Mouse (Mus musculus) right cerebral cortex, postnatal 36 days (tissue): Measurements from ENCODE around the gene Ptprd.

Source experiments
- DNase-seq, 2 experiments: peaks; one replicate each; pipeline ENCODE4 v3.0.0; 2022; ENCODE audit warnings: low spot score in 2 of 2, mixed read lengths in 1 of 2

The Ptprd gene

GRCm38 (mm10) chr4:76652971-76653370 lies 1558.8 kb downstream of the Ptprd start:
- no peak for DNase-seq

- DNase-seq, result peak in 1 of 2 experiments; percentile 13
Observed at GRCm38 (mm10) chr4:76621740-76622139, 1590.0 kb downstream of the Ptprd start.

DNA sequence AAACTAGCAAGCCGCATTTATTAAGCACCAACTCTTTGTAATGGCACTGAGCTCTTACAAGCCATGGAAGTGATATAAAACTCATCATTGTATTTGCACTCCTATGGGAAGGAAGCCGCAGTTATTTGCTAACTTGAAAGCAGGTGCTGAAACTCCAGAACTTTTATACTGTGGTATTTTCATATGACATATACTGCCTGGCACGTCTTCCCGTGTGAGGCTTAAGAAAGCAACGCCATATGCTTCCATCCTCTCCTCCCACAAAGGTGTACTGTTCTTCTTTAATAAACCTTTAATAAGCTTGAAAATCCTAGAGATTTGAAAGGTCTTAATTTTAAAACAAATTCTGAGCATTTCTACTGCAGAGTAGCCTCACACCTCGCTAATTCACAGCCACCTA lies 1595.1 kb downstream of the Ptprd start:
- no peak for DNase-seq

- peak; percentile 16 to 18 for DNase-seq
Observed at GRCm38 (mm10) chr4:76608246-76608645, 1603.5 kb downstream of the Ptprd start.

DNA sequence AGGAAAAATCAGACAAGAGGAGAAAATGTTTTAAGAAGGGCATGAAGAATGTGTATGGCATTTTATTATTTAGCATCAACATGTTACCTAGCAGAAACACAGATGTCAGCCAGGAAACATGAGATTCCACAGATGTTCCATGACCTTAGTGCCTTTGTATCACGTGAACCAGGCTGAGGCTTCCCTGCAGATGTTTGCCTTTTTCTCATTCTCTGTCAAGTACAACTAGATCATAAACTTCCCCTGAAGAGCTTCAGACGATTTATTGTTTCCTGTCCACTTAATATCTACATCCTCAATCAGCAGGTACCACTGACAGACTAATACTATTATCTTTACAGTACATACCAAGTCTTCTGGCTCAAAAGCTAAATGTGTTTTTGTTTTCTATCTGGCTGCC lies 1605.0 kb downstream of the Ptprd start:
- DNase-seq, result no peak

DNA sequence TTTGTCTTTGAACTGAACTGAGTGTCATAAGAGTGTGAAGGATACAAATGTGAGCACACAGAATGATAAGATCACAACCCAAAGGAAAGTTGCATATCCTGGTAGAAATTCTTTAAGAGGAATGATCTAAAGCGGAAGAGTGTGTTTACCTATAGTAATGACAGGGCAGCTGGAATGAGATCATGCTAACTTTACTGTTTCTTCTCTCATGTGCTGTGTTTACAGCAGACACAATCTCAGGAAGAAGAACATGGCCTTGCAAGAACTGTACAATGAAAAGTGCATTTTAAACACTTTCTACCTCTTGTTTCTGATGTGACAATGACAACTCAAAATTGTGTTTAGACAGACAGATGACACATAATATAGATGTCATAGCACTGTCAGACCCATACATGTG lies 1621.0 kb downstream of the Ptprd start:
- no peak for DNase-seq

GRCm38 (mm10) chr4:76583025-76583424 lies 1628.7 kb downstream of the Ptprd start:
- DNase-seq, result no peak

- no peak for DNase-seq
Observed at GRCm38 (mm10) chr4:76566006-76566405, 1645.8 kb downstream of the Ptprd start.

DNA sequence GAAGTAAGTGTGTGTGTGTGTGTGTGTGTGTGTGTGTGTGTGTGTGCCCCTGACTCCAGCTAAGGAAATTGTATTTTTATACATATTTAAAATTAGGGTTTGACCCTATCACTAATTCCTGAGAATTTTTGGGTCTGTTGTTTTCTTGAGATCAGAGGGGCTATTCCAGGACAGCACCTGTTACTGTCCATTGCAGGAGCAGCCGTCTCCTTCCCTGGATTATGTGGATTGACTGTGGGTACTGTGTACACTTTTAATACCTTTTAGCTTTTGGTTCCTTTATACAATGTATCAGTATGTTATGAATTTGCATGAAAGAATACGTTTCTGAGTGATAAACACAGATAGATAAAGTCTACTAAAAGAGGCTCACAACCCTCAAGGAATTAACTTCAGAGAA lies 1670.0 kb downstream of the Ptprd start:
- no peak for DNase-seq

DNA sequence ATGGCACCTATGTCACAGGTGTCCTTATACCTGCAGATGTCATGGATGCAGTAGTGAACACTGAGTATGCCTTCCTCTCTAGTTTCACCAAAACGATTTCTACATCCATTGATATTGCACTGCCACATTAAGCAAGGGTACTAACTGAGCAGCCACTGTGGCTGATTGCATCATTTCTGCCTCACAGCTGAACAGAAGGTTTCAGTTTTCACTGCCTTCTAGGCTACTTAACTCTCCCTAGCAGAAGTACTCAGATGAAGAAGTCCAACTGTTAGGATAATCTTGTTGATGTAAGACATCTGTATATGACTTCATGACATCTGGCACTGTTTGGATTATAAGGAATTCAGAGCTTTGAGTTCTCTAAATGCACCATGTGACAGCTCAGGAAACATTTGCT lies 1678.8 kb downstream of the Ptprd start:
- DNase-seq, result no peak

DNA sequence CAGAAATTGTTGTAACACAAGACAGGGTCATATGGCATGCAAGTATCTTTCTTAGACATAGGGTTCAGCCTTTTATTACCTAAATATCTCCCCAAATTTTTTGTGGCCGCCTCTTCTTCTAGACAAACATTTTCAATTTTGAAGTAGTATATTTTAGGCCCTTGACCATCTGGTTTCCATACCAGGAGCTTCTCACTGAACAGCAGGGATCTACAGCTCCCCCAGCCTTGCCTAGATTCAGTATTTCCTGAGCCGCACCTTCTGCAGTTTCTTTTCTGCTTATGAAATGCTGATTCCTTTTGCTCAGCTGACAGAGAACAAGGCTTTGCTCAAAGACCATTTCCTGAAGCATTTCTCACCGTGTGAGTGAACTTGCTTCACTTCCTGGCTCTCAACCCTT lies 1686.5 kb downstream of the Ptprd start:
- DNase-seq, result peak; percentile 22 to 69

DNA sequence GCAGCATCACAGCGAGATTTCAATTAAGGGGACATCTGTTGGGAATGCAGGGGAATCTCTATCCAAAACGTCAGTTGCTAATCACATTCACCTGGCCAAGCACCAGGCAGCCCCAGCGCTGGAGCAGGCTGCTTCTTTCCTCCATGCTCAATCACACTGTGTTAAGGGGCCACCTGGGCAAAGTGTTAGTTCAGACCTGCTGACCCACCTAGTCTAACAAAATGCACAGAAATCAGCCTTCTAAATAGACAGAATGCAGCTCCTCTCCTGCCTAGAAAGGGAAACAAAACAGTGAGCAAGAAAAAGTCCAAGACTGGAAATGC lies 1708.5 kb downstream of the Ptprd start:
- DNase-seq, result no peak

DNA sequence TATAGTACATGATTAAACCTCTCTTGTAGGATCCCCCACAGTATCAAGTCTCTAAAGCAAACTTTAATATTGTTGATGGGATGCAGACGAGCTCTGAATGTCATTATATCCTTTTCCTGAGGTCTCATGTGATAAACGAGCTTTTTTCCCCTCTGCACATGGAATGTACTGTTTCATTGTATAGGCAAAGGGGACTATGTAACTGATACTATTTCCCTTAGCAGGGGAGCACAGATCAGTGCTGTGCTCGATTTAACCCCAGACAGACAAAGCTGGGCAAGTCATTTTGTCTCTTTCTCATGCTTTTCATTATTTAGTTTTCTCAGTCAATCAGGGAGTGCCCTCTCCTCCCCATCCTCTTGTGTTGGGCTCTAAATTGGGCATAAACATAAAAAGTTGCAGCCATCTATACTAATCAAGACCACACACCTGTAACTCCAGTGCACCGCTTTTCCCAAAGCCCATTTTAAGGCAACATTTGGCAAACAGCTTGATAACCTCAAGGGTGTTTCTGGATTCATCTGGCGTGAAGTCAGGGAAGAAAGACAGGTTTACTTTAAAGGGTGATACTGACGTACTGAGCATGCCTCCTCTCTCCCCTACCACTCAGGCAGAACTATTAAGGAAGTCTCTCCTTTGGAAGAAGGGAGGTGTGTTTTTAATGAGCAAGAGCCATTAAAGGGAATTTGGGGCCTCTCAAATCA lies 1709.0 kb downstream of the Ptprd start:
- no peak for DNase-seq

- DNase-seq, result no peak
Observed at GRCm38 (mm10) chr4:76485848-76486247, 1725.9 kb downstream of the Ptprd start.

DNA sequence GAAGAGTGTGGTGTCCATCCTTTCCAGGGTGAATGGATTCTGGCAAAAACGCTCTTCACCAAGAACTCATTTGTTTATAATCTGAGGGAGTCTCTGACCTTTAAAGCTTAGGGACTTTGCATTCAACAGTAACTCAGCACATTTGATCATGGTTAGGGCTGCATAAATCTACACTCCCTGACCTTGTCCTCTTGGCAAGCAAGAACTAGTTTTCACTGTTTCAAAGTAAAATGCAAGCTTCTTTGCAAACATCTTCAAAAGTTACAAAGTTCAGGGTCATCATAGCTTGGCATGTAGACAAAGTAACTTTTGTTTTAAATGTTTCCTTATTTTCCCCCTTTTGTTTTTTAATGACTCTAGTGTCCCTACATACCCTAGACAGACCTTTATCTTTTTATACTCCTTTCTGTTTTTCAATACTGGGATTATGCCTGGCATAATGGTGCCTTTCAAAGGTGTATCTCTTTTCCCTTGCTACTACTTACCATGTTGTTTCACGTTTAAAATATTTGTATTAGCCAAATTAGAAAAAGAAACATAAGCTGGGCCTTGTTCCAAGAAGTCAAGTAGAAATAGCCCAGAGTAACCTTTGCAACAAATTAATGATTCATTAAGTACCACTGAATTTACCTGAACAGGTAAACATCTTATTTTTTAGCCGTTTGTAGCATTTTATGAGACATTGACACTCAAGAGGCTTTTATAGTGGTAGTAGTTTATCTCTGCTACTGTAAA lies 1743.2 kb downstream of the Ptprd start:
- DNase-seq, result no peak

DNA sequence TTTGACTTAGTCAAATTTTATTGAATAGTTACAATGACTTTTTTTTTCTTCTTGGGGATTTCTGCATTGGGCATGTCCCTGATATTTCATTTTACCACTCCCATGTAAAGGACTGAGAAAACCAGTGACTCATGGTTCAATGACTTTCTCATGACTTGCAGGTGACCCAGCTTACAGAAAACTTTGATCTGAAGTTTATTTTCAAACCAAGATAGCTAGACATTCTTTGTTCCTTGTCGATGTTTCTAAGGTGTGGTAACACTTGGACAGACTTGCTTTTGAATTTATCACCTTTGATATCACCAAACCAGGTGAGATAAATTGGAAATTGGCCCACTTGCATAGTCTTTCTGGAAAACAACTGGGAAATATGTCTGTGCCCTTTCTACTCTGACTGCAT lies 1747.1 kb downstream of the Ptprd start:
- DNase-seq, result no peak

DNA sequence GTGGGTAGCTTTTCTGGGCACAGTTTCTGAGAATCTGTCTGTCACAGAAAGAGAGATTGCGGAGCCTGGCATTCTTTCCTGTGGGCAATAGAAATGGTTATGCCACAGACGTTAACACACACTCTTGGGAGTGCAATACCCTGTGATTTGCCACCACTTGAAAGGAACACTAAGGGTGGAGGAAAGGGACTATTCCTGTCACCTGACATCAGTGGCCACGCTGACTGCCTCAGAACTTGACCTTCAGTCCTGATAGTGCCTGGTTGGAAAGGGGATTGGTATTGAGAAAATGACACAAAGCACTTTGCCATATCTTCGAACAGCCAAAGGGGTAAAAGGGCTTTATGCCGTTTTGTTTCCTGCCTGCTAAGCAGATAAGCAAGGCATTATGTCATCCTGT lies 1750.4 kb downstream of the Ptprd start:
- no peak for DNase-seq

DNA sequence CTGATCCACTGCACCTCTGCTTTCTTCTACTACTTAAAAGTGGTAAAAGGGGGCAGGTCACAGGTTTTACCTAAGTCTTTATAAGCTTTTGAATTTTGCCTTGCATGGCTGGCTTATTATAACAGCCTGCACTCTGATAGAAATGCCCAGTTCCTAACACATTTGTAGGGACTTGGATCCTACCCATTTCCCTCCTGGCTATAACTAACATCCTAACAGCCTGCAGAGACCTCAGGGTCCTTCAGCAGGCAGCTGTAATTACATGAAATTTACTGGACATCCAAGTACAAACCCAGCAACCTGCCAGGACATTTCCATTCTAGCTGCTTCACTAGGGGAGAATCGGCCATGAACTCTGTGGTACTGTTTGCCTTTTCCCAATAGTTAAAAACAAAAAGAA lies 1751.2 kb downstream of the Ptprd start:
- DNase-seq, result no peak

GRCm38 (mm10) chr4:76459621-76460020 lies 1752.1 kb downstream of the Ptprd start:
- DNase-seq, result no peak

DNA sequence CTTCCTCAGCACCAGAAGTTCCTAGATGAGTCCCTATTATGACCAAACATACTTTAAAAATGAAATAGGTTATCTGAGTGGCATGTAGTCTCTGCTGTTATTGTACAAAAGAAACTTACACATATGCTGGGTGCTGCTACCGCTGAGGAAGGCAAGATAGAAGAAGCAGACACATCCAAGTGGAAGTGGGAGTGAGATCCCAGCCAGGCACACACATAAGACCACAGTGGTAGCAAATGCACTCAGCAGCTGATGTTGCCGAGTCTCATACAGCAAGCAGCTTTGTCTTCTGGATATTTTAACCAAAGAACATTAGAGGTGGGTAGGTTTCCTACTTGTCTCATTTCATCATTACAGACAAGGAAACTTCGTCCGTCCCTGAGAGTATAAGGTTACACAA lies 1759.5 kb downstream of the Ptprd start:
- no peak for DNase-seq

DNA sequence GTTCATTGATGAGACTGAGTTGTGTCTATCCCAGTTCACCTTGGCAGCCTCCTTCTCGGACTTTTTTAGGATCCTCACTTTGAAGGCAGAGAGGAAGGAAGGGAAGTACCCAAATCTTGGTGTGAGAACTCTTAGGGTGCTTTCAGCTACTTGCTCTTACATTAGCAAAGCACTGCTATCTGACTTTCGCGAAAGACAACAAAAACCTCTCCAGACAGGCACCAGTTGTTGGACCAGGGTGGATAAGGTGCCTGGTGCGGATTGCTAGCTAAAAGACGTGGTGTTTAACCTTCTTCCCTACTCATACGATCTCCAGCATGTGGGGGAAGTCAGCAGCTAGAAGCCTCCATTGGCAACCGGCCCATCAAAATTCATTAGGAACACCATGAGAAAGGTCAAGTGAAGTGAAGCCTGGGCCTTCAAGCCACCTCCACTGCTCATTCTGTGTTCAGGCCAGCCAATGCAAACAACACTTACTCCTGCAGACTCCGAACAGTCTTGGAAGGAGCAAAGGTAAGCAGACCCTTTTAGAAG lies 1760.7 kb downstream of the Ptprd start:
- DNase-seq, result no peak

- DNase-seq, result peak; percentile 28 to 40
Observed at GRCm38 (mm10) chr4:76450351-76451018, 1761.3 kb downstream of the Ptprd start.
